Mouse (Mus musculus): Measurements from ENCODE around the gene Arl5b. TPM values are rescaled to one million over a fixed set of nuclear protein-coding genes. Genes with fewer than 3 reads are reported as not detected.

Gene Arl5b
- polyA plus RNA-seq, 1 experiment from 2014 or later, result 60.8 TPM

Other genes starting within 250 kb of the Arl5b start
- 18.2 and 19.5 TPM in 2 replicates for gene Nsun6, start 5.7 kb downstream of the Arl5b start, polyA plus RNA-seq (2016; fragmentation: Nextera tagmentation; extraction: Ambion mirVana)